Mouse (Mus musculus) stomach, postnatal 0 days (tissue): ENCODE data around the gene Ric1.

Experiments used
- CTCF ChIP-seq: IDR thresholded peaks from 2 replicates; pipeline ENCODE4 v1.5.1; 2016; ENCODE audit warnings: antibody characterized with exemption, low read depth, mild to moderate bottlenecking, moderate library complexity
- EP300 ChIP-seq: optimal IDR thresholded peaks from 2 replicates; pipeline ENCODE3; 2016; ENCODE audit warnings: antibody characterized with exemption

GRCm38 (mm10) chr19:29524614-29525013 is 2.5 kb downstream of the Ric1 start:
- TF ChIP-seq CTCF, result no peak
- TF ChIP-seq EP300, result no peak
